Mouse (Mus musculus) frontal cortex, postnatal 25 days (tissue): ENCODE measurements around the gene Stk38l.
"Not testable (repeated sequence)": the region's sequence is repeated elsewhere in the genome, so short reads cannot be mapped to it uniquely, and the experiment has no call there.

Experiments
- DNase-seq, 2 experiments: peaks; one replicate each; pipeline ENCODE4 v3.0.0; 2022; ENCODE audit warnings: low spot score in 2 of 2

Gene Stk38l

GRCm38 (mm10) chr6:146770005-146770745 lies 45.4 kb downstream of the Stk38l start:
- DNase-seq, result no peak

GRCm38 (mm10) chr6:146770808-146771207 lies 46.0 kb downstream of the Stk38l start:
- no peak for DNase-seq

GRCm38 (mm10) chr6:146775864-146776263 lies 51.1 kb downstream of the Stk38l start:
- DNase-seq, result not testable (repeated sequence)

GRCm38 (mm10) chr6:146776610-146777389 lies 52.0 kb downstream of the Stk38l start:
- no peak for DNase-seq

GRCm38 (mm10) chr6:146778055-146778454 lies 53.3 kb downstream of the Stk38l start:
- no peak for DNase-seq

- no peak for DNase-seq
Measured at GRCm38 (mm10) chr6:146781566-146781965, 56.8 kb downstream of the Stk38l start.

GRCm38 (mm10) chr6:146793527-146793926 lies 68.7 kb downstream of the Stk38l start:
- no peak for DNase-seq

- DNase-seq, result no peak
Measured at GRCm38 (mm10) chr6:146795166-146795923, 70.5 kb downstream of the Stk38l start.

GRCm38 (mm10) chr6:146795924-146796545 lies 71.2 kb downstream of the Stk38l start, which contains the start of gene Arntl2:
TSS of gene Arntl2 (plus strand) at chr6:146796055.
- DNase-seq, result peak; percentile 39 to 49

- DNase-seq, result no peak
Measured at GRCm38 (mm10) chr6:146797446-146797845, 72.7 kb downstream of the Stk38l start.

GRCm38 (mm10) chr6:146809991-146810390 lies 85.2 kb downstream of the Stk38l start:
- DNase-seq, result no peak

- DNase-seq, result no peak
Measured at GRCm38 (mm10) chr6:146813007-146813406, 88.2 kb downstream of the Stk38l start.

- no peak for DNase-seq
Measured at GRCm38 (mm10) chr6:146820177-146820965, 95.6 kb downstream of the Stk38l start.

- DNase-seq, result no peak
Measured at GRCm38 (mm10) chr6:146821958-146822357, 97.2 kb downstream of the Stk38l start.

GRCm38 (mm10) chr6:146824727-146825486 lies 100.1 kb downstream of the Stk38l start:
- peak; percentile 44 to 46 for DNase-seq

GRCm38 (mm10) chr6:146825487-146825773 lies 100.6 kb downstream of the Stk38l start:
- no peak for DNase-seq
